Mouse (Mus musculus) adrenal gland, postnatal 36 days (tissue): ENCODE results near the gene Stom. TPM values are rescaled to one million over a fixed set of nuclear protein-coding genes. Genes with fewer than 3 reads are reported as not detected.

ENCODE experiments used
- DNase-seq, 2 experiments: peaks; one replicate each; pipeline ENCODE4 v3.0.0; 2021; ENCODE audit warnings: mixed read lengths in 1 of 2
- total RNA-seq, 2 experiments: library from RNA; stranded (reverse); gene quantifications; 2 replicates each; pipeline ENCODE4 v1.2.3; 2021

The Stom gene
- total RNA-seq, 2 experiments from 2014 or later: 38.9 to 53.7 TPM

GRCm38 (mm10) chr2:35272881-35273280, 63.9 kb downstream of the Stom start:
- DNase-seq: no peak

- DNase-seq: peak; percentile 58 to 68
These were observed 65.0 kb downstream of the Stom start for GRCm38 (mm10) chr2:35271817-35272216.

- DNase-seq: peak; percentile 58 to 70
These were observed 66.2 kb downstream of the Stom start for GRCm38 (mm10) chr2:35270531-35270984.

GRCm38 (mm10) chr2:35269716-35270260, 67.0 kb downstream of the Stom start:
- DNase-seq: no peak

GRCm38 (mm10) chr2:35269136-35269535, 67.6 kb downstream of the Stom start:
- DNase-seq: peak; percentile 20 to 57

GRCm38 (mm10) chr2:35267876-35268566, 68.8 kb downstream of the Stom start:
- DNase-seq: no peak

GRCm38 (mm10) chr2:35267156-35267875, 69.5 kb downstream of the Stom start:
- no peak for DNase-seq

- no peak for DNase-seq
These were observed 70.4 kb downstream of the Stom start for GRCm38 (mm10) chr2:35266251-35266905.

GRCm38 (mm10) chr2:35265775-35266174, 71.0 kb downstream of the Stom start:
- no peak for DNase-seq

- peak; percentile 30 to 59 for DNase-seq
These were observed 71.5 kb downstream of the Stom start for GRCm38 (mm10) chr2:35265296-35265695.

- no peak for DNase-seq
These were observed 72.7 kb downstream of the Stom start for GRCm38 (mm10) chr2:35264095-35264494.

Other genes starting within 250 kb of the Stom start
- gene AI182371, start 235.4 kb downstream of the Stom start, total RNA-seq: under 1 TPM; 0.26 to 0.40 TPM
- 10 to 100 TPM; 12.0 to 14.6 TPM for gene Cntrl, start 227.5 kb downstream of the Stom start, total RNA-seq
- gene Rab14, start 135.9 kb downstream of the Stom start, total RNA-seq: 100 to 1,000 TPM; 207 to 234 TPM
- 100 to 1,000 TPM; 405 to 505 TPM for gene Gsn, start 80.6 kb downstream of the Stom start, total RNA-seq
- gene 4930568D16Rik, start 30.8 kb upstream of the Stom start, total RNA-seq: not detected
- gene 4930402F06Rik, start 60.2 kb upstream of the Stom start, total RNA-seq: not detected
- 10 to 100 TPM in 1 of 2 experiments, 1 to 10 TPM in 1; 7.9 to 14.2 TPM for gene Ggta1, start 126.3 kb upstream of the Stom start, total RNA-seq
- gene Dab2ip, start 221.3 kb upstream of the Stom start, total RNA-seq: 100 to 1,000 TPM in 1 of 2 experiments, 10 to 100 TPM in 1; 65.0 to 103 TPM